Mouse (Mus musculus): ENCODE results near the gene Trim24. TPM values are rescaled to one million over a fixed set of nuclear protein-coding genes. Genes with fewer than 3 reads are reported as not detected.

Trim24 gene
- total and polyA plus RNA-seq, 3 experiments, result 11.4 to 19.2 TPM; not detected in 1

GRCm38 (mm10) chr6:37878206-37878605 lies 7.6 kb downstream of the Trim24 start:
- Histone ChIP-seq H3K4me1 (ENCODE audit: control insufficient read depth in 1 of 2, insufficient read depth in 2 of 2, low read length in 2 of 2) (no peaks in the 10 kb centered on the region), H3K36me3 (ENCODE audit: control insufficient read depth in 1 of 2, insufficient read depth in 2 of 2, low read length in 2 of 2) (peaks cover 0 to 9% of the 10 kb centered on the region in 2 experiments; a peak in 1 of 4 replicates), H3K79me2 (ENCODE audit: control insufficient read depth, insufficient read depth, low read length, poor library complexity) (peaks cover 24% of the 10 kb centered on the region), H3K9me3 (replicated peaks; ENCODE audit: insufficient read depth, low read length) (no peaks in the 10 kb centered on the region), H3K9ac (ENCODE audit: control insufficient read depth, low read depth, low read length, poor library complexity, severe bottlenecking) (no peak overlapping the region), H3K27me3 (ENCODE audit: control insufficient read depth in 1 of 2, insufficient read depth in 2 of 2, low read length in 2 of 2) (no peaks in the 10 kb centered on the region), H3K27ac (ENCODE audit: control insufficient read depth, low read depth, low read length) (no peak overlapping the region), H3K4me3 (ENCODE audit: control insufficient read depth in 1 of 2, insufficient read depth in 1 of 2, low read depth in 2 of 2, low read length in 2 of 2) (no peak overlapping the region)
- no peak for DNase-seq (ENCODE audit: low read depth, low spot score)
- TF ChIP-seq JUND (IDR thresholded peaks at IDR 0.05; ENCODE audit: low read depth, low read length), result no peak
- TF ChIP-seq MAFK (IDR thresholded peaks at IDR 0.05; ENCODE audit: borderline replicate concordance, low read depth, low read length), result no peak
- no peak for TF ChIP-seq SMC3 (IDR thresholded peaks at IDR 0.05; ENCODE audit: low read depth, low read length)
- no peak for TF ChIP-seq ELF1 (IDR thresholded peaks at IDR 0.05; ENCODE audit: low read depth, low read length)
- TF ChIP-seq UBTF (IDR thresholded peaks at IDR 0.05; ENCODE audit: borderline replicate concordance, insufficient read depth, low read depth, low read length), result no peak
- no peak for TF ChIP-seq EP300 (IDR thresholded peaks at IDR 0.05; ENCODE audit: low read depth in 1 of 2, low read length in 2 of 2)
- TF ChIP-seq ZNF384 (IDR thresholded peaks at IDR 0.05; ENCODE audit: low read depth, low read length), result no peak
- no peak for TF ChIP-seq GABPA (IDR thresholded peaks at IDR 0.05; ENCODE audit: low read depth, low read length)
- TF ChIP-seq CHD1 (IDR thresholded peaks at IDR 0.05; ENCODE audit: low read depth, low read length), result no peak
- no peak for TF ChIP-seq ETS1 (IDR thresholded peaks at IDR 0.05; ENCODE audit: low read depth, low read length)
- TF ChIP-seq MEF2A (IDR thresholded peaks at IDR 0.05; ENCODE audit: extremely low read depth, insufficient replicate concordance, low read depth, low read length, poor library complexity, severe bottlenecking), result no peak
- TF ChIP-seq MXI1 (IDR thresholded peaks at IDR 0.05; ENCODE audit: low read depth, low read length), result no peak
- no peak for TF ChIP-seq CTCF (IDR thresholded peaks at IDR 0.05 in 2 of 3, conservative IDR thresholded peaks at IDR 0.05 in 1 of 3; ENCODE audit: control insufficient read depth in 1 of 3, insufficient read depth in 1 of 3, low read depth in 2 of 3, low read length in 3 of 3, poor library complexity in 1 of 3, severe bottlenecking in 1 of 3)
- TF ChIP-seq HCFC1 (IDR thresholded peaks at IDR 0.05; ENCODE audit: low read depth, low read length), result no peak
- TF ChIP-seq SIN3A (IDR thresholded peaks at IDR 0.05; ENCODE audit: low read length), result no peak
- TF ChIP-seq ZC3H11A (IDR thresholded peaks at IDR 0.05; ENCODE audit: low read depth, low read length), result no peak
- TF ChIP-seq NRF1 (IDR thresholded peaks at IDR 0.05; ENCODE audit: insufficient read depth, low read depth, low read length, poor library complexity, severe bottlenecking), result no peak
- TF ChIP-seq TAL1 (IDR thresholded peaks at IDR 0.05; ENCODE audit: low read length), result no peak
- no peak for TF ChIP-seq USF1 (IDR thresholded peaks at IDR 0.05; ENCODE audit: low read depth, low read length)

DNA sequence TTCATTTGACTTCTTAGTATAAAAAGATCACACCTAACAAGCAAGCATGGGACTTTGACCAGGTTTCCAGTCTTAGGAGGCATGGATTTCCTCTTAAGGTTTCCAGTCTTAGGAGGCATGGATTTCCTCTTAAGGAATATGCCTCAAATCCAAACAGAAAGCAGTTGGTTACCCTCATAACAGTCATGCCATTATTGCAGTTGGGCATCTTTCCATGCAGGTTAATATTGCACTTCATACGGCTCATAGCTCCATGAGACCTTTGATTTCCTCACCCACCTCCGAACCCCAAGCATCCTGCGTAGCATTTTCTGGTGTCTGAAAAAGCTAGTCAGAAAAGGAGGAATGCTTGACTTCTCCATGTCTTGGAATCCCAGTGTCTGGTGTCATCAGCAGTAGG lies 10.0 kb downstream of the Trim24 start:
- Histone ChIP-seq H3K9ac (ENCODE audit: control insufficient read depth, low read depth, low read length, poor library complexity, severe bottlenecking) (no peak overlapping the region), H3K9me3 (replicated peaks; ENCODE audit: insufficient read depth, low read length) (no peaks in the 10 kb centered on the region), H3K27ac (ENCODE audit: control insufficient read depth, low read depth, low read length) (no peak overlapping the region), H3K27me3 (ENCODE audit: control insufficient read depth in 1 of 2, insufficient read depth in 2 of 2, low read length in 2 of 2) (no peaks in the 10 kb centered on the region), H3K36me3 (ENCODE audit: control insufficient read depth in 1 of 2, insufficient read depth in 2 of 2, low read length in 2 of 2) (peaks cover 0 to 9% of the 10 kb centered on the region in 2 experiments; a peak in 1 of 4 replicates), H3K79me2 (ENCODE audit: control insufficient read depth, insufficient read depth, low read length, poor library complexity) (peaks cover 8% of the 10 kb centered on the region; the same call in 1 of the 2 replicates), H3K4me3 (ENCODE audit: control insufficient read depth in 1 of 2, insufficient read depth in 1 of 2, low read depth in 2 of 2, low read length in 2 of 2) (no peak overlapping the region), H3K4me1 (ENCODE audit: control insufficient read depth in 1 of 2, insufficient read depth in 2 of 2, low read length in 2 of 2) (no peaks in the 10 kb centered on the region)
- DNase-seq (ENCODE audit: low read depth, low spot score), result no peak
- no peak for TF ChIP-seq ZNF384 (IDR thresholded peaks at IDR 0.05; ENCODE audit: low read depth, low read length)
- no peak for TF ChIP-seq SMC3 (IDR thresholded peaks at IDR 0.05; ENCODE audit: low read depth, low read length)
- TF ChIP-seq SIN3A (IDR thresholded peaks at IDR 0.05; ENCODE audit: low read length), result no peak
- no peak for TF ChIP-seq BHLHE40 (IDR thresholded peaks at IDR 0.05; ENCODE audit: borderline replicate concordance, low read depth, low read length)
- no peak for TF ChIP-seq USF2 (IDR thresholded peaks at IDR 0.05; ENCODE audit: borderline replicate concordance in 1 of 2, insufficient read depth in 1 of 2, low read depth in 1 of 2, low read length in 2 of 2)
- TF ChIP-seq JUND (IDR thresholded peaks at IDR 0.05; ENCODE audit: low read depth, low read length), result no peak
- no peak for TF ChIP-seq EP300 (IDR thresholded peaks at IDR 0.05; ENCODE audit: low read depth in 1 of 2, low read length in 2 of 2)
- no peak for TF ChIP-seq CHD2 (IDR thresholded peaks at IDR 0.05; ENCODE audit: low read length)
- TF ChIP-seq TCF12 (IDR thresholded peaks at IDR 0.05; ENCODE audit: low read depth, low read length), result no peak
- no peak for TF ChIP-seq CTCF (IDR thresholded peaks at IDR 0.05 in 2 of 3, conservative IDR thresholded peaks at IDR 0.05 in 1 of 3; ENCODE audit: control insufficient read depth in 1 of 3, insufficient read depth in 1 of 3, low read depth in 2 of 3, low read length in 3 of 3, poor library complexity in 1 of 3, severe bottlenecking in 1 of 3)
- TF ChIP-seq USF1 (IDR thresholded peaks at IDR 0.05; ENCODE audit: low read depth, low read length), result no peak
- no peak for TF ChIP-seq ELF1 (IDR thresholded peaks at IDR 0.05; ENCODE audit: low read depth, low read length)
- no peak for TF ChIP-seq ZKSCAN1 (IDR thresholded peaks at IDR 0.05; ENCODE audit: low read depth, low read length)
- TF ChIP-seq MXI1 (IDR thresholded peaks at IDR 0.05; ENCODE audit: low read depth, low read length), result no peak
- no peak for TF ChIP-seq MEF2A (IDR thresholded peaks at IDR 0.05; ENCODE audit: extremely low read depth, insufficient replicate concordance, low read depth, low read length, poor library complexity, severe bottlenecking)
- TF ChIP-seq POLR2A (IDR thresholded peaks at IDR 0.05; ENCODE audit: control insufficient read depth in 1 of 2, insufficient read depth in 1 of 2, low read depth in 1 of 2, low read length in 2 of 2, poor library complexity in 1 of 2), result no peak

Data from MEL (cell line).